Mouse (Mus musculus) mesoderm, embryonic 11.5 days (tissue): ENCODE measurements around the gene Abtb2.

Experiments used
- DNase-seq: peaks from one replicate; pipeline ENCODE4 v3.0.0-alpha.2; 2012; ENCODE audit warnings: low read depth, low spot score

Abtb2 gene

GRCm38 (mm10) chr2:103615028-103615427 lies 48.9 kb downstream of the Abtb2 start:
- DNase-seq = no peak

GRCm38 (mm10) chr2:103618407-103618806 lies 52.3 kb downstream of the Abtb2 start:
- DNase-seq = no peak

- DNase-seq = no peak
These were observed 56.8 kb downstream of the Abtb2 start for GRCm38 (mm10) chr2:103622950-103623349.

- DNase-seq = peak; percentile 81
These were observed 59.3 kb downstream of the Abtb2 start for GRCm38 (mm10) chr2:103625349-103625932.

GRCm38 (mm10) chr2:103627101-103627500 lies 61.0 kb downstream of the Abtb2 start:
- no peak for DNase-seq

GRCm38 (mm10) chr2:103629956-103630355 lies 63.8 kb downstream of the Abtb2 start:
- DNase-seq = no peak

GRCm38 (mm10) chr2:103631293-103631717 lies 65.2 kb downstream of the Abtb2 start:
- peak; percentile 30 for DNase-seq

- no peak for DNase-seq
These were observed 66.2 kb downstream of the Abtb2 start for GRCm38 (mm10) chr2:103632136-103632925.

DNA sequence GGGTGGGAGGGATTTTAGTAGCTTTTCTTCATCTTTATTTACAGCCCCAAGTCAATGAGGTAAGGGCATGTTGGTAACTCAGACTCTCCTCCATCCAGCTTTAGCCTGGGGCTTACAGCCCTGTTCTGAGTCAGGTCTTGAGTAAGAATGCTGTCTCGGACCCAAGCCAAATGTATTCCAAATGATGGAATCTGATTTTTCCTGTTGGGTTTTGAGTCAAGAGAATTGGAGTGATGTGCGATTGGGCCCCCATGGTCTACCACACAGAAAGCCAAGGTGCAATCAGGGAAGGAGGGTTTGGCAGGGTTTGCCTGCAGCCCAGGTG lies 66.8 kb downstream of the Abtb2 start:
- no peak for DNase-seq

DNA sequence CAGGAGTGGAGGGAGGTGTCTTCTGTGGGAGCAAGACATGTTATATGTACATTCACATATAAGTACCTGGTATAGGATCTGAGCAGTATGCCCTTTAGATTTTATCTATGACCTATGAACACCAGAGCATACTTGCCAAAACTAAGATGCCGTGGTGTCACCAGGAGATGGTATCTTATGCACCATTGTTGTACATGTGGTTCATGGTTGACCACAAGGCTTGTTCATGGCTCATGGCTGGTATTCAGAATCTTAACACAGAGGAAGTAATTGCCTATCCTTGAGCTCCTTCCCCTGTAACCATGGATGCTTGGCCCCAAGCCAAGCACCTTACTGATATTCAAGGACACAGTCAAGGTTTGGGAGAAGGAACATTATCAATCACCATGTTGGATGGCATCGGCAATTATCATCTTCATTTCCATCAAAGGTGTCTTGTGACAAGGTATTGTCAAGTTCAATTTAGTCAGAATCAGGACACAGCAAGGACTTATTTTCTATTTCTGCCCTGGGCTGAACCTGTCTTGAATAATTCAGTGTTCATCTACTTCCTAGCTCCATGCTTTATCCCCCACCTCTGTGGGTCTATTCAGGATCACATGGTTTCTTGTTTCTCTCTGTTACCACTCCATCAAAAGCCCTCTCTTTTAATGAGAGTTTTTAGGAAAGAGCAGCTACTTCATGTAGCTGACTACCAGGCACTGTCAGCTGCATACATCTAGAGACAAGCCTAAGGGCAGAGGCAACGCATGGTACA lies 69.8 kb downstream of the Abtb2 start:
- DNase-seq = no peak

DNA sequence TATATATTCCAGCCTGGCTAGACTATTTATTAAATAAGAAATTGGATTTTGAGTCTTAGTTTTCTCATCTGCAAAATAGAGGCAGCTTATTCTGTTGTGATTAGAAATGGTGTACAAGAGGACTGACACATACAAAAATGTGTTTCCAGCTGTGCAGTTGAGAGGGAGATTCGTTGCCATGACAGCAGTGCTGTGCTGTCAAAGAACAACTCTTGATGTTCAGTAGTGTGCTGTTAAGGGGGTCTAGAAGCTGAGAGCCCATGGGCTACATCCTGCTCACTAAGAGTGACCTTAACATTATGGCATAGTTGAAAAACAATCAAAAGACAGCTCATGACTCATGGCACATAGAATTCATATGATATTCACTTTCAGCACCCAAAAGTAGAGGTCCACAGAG lies 71.3 kb downstream of the Abtb2 start:
- DNase-seq = no peak

GRCm38 (mm10) chr2:103637943-103638342 lies 71.8 kb downstream of the Abtb2 start:
- DNase-seq = no peak

DNA sequence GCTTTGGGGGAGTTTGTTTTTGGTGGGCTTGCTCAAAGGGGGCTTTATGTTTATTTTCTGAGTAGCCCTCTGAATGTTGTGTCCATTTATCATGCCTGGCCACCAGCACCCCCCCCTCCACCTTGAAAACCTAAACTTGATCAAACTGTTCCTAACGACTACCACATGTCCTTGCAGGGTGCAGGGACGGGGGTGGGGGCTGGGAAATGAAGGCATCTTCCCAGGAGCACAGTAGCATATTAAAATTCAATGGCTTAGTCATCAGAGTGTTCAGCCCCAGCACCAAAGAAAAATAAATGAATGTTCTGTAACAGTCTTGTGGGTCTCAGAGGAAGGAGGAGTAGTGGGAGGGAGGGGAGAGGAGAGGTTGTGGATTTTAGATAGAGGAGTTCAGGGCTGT lies 73.6 kb downstream of the Abtb2 start:
- no peak for DNase-seq

DNA sequence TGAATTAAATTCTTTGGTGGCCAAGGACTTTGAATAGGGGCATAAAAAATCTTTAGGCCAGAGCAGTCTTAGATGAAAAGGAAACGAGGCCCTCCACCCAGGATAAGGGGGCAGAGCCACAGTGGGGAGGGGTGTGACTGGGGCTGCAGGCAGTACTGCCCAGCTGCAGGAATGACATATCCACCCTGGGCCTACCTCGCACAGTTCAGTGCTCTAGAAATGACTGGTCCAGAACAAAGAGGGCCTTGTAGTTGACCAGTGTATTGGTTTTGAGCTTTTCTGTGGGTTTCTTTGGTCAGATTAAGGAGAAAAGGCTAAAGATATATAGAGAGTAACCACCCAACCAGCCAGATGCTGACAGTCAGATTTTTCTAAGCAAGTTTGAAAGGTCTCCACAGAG lies 74.8 kb downstream of the Abtb2 start:
- no peak for DNase-seq

- DNase-seq = peak; percentile 83
These were observed 77.6 kb downstream of the Abtb2 start for GRCm38 (mm10) chr2:103643584-103644211.

- DNase-seq = no peak
These were observed 78.3 kb downstream of the Abtb2 start for GRCm38 (mm10) chr2:103644418-103644817.

GRCm38 (mm10) chr2:103650314-103650879 lies 84.3 kb downstream of the Abtb2 start:
- no peak for DNase-seq

- DNase-seq = no peak
These were observed 86.0 kb downstream of the Abtb2 start for GRCm38 (mm10) chr2:103652121-103652520.

DNA sequence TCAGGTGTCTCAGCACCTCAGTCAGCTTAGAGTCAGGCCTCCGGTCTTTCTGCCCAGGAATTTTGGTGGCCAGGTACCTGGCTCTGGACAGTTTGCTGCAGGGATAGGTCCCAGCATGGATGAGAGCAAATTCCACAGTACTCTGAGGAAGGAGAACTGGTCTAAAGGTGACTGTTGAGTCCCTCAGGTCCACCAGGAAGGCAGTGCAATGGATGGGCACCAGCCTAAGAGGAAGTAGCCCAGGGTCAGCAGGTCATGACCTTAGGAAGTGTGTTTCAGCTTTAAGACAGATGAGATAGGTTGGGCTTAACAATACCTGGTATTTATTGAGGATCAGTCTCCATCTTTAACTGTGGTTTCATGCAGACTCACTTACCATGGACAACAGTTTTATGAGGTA lies 88.9 kb downstream of the Abtb2 start:
- no peak for DNase-seq

GRCm38 (mm10) chr2:103656028-103656427 lies 89.9 kb downstream of the Abtb2 start:
- no peak for DNase-seq

DNA sequence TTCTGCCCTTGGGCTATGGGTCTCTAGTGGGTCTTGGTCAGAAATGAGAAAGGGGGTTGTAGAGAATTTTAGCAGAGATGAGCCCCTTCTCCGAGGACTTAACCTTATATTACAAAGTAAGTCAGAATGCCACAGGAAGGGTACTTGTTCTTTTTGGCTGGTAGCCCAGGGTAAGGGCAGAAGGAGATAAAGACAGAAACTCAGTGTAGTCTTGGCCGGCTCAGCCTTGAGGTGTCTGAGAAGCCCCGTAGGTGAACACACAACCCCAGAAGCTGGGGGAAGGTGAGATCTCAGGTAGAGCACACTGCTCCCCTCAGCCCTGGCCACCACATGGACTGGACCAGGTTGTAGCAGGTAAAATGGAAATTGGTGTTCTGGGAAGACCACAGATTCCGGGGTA lies 93.1 kb downstream of the Abtb2 start:
- DNase-seq = no peak
